Mouse (Mus musculus): ENCODE results near the gene Cux1. TPM values are rescaled to one million over a fixed set of nuclear protein-coding genes. Genes with fewer than 3 reads are reported as not detected.

Cux1 gene
- polyA plus RNA-seq, 1 experiment, result 42.1 TPM

DNA sequence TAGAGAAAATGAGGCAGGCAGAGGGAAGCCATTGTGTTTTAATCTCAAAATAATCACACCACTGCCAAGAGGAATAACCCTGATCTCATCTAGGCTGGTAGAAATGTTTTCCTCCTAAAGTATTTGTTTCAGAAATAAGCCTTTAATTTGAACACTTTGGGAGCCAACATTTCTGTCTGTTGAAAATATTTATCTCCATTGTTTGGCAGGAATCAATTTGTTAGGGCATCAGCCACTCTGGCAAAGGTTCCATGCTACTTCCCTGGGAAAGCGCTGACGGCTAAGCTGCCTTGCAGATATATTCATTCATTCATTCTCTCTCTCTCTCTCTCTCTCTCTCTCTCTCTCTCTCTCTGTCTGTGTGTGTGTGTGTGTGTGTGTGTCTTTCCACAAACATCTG is 70.0 kb downstream of the Cux1 start:
- Histone ChIP-seq H3K36me3 (ENCODE audit: control insufficient read depth, insufficient read depth, low read length) (no peaks in the 10 kb centered on the region), H3K4me1 (ENCODE audit: control insufficient read depth, insufficient read depth, insufficient read length, low read length) (peaks cover 3% of the 10 kb centered on the region), H3K27me3 (ENCODE audit: control insufficient read depth, insufficient read depth, low read length) (no peaks in the 10 kb centered on the region), H3K4me3 (ENCODE audit: low read depth, low read length) (no peak overlapping the region), H3K27ac (ENCODE audit: insufficient read depth, low read depth, low read length) (no peak overlapping the region)
- TF ChIP-seq POLR2A (IDR thresholded peaks at IDR 0.05; ENCODE audit: low read depth, low read length), result no peak
- no peak for TF ChIP-seq CTCF (IDR thresholded peaks at IDR 0.05; ENCODE audit: extremely low read depth, insufficient read length, insufficient replicate concordance, low read depth, low read length)
- 85% methylated on average over 2 of the region's 2 CpGs for WGBS

DNA sequence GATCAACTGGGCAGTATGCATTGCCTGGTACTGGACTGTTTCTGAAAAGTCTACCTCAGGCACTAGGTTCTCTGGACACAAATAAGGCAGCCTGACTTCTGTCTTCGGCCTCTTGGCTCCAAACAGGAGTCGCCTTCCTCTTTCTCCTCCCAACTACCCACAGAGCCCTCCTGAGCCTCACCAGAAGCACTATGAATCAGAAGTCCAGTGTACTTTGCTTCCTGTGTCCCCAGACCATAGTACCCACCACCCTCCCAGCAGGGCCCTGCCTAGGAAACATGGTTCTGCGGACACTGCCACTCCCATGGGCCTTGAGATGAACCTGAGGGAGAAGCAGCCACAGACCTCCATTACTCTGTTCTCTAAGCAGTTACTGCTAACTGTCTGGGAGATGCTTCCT is 71.7 kb downstream of the Cux1 start:
- H3K27me3 ChIP-seq (ENCODE audit: control insufficient read depth, insufficient read depth, low read length), result no peaks in the 10 kb centered on the region
- TF ChIP-seq POLR2A (IDR thresholded peaks at IDR 0.05; ENCODE audit: low read depth, low read length), result no peak
- no peak for TF ChIP-seq CTCF (IDR thresholded peaks at IDR 0.05; ENCODE audit: extremely low read depth, insufficient read length, insufficient replicate concordance, low read depth, low read length)
- H3K36me3 ChIP-seq (ENCODE audit: control insufficient read depth, insufficient read depth, low read length), result no peaks in the 10 kb centered on the region
- H3K27ac ChIP-seq (ENCODE audit: insufficient read depth, low read depth, low read length), result no peak overlapping the region
- peaks cover 1% of the 10 kb centered on the region for H3K4me1 ChIP-seq (ENCODE audit: control insufficient read depth, insufficient read depth, insufficient read length, low read length)
- H3K4me3 ChIP-seq (ENCODE audit: low read depth, low read length), result no peak overlapping the region
- WGBS, result 83% methylated on average over 3 of the region's 3 CpGs

DNA sequence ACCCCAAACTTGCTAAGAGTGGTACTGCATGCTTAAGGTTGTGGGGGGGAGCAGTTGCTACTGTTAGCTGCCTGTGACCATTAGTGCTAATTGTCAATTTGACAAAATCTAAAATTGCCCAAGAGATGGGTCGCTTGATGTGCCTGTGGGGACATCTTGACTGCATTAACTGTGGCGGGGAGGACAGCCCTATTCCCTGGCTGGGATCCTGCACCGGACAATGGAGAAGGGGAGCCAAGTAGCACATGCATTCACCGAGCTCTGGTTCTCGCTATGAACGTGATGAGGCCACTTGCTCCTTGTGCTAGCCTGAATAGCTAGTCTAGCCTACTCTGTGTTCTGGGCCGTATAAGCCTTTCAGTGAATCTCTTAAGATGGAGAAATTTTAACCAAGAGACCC is 72.4 kb downstream of the Cux1 start:
- no peak for TF ChIP-seq POLR2A (IDR thresholded peaks at IDR 0.05; ENCODE audit: low read depth, low read length)
- no peaks in the 10 kb centered on the region for H3K27me3 ChIP-seq (ENCODE audit: control insufficient read depth, insufficient read depth, low read length)
- 90% methylated on average over 7 of the region's 7 CpGs for WGBS
- no peak overlapping the region for H3K27ac ChIP-seq (ENCODE audit: insufficient read depth, low read depth, low read length)
- no peaks in the 10 kb centered on the region for H3K36me3 ChIP-seq (ENCODE audit: control insufficient read depth, insufficient read depth, low read length)
- no peaks in the 10 kb centered on the region for H3K4me1 ChIP-seq (ENCODE audit: control insufficient read depth, insufficient read depth, insufficient read length, low read length)
- H3K4me3 ChIP-seq (ENCODE audit: low read depth, low read length), result no peak overlapping the region

DNA sequence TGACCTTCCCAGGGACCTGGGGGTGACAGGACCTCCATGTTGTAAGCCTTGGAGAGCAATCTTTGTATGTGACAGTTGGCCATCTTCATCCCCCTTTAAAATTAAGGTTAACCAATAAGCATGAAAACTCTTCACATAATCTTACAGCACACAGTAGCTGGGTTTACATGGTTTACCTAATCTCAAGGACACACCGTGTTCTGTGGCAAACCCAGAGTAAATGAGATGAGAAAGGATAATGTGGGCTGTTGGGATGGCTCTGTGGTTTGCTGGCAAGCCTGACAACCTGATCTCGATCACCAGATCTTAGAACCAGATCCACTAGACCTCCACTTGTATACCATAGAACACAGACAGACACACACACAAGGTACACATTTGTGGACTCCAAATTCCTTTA is 73.0 kb downstream of the Cux1 start:
- no peak overlapping the region for H3K4me3 ChIP-seq (ENCODE audit: low read depth, low read length)
- H3K36me3 ChIP-seq (ENCODE audit: control insufficient read depth, insufficient read depth, low read length), result no peaks in the 10 kb centered on the region
- H3K4me1 ChIP-seq (ENCODE audit: control insufficient read depth, insufficient read depth, insufficient read length, low read length), result no peaks in the 10 kb centered on the region
- TF ChIP-seq POLR2A (IDR thresholded peaks at IDR 0.05; ENCODE audit: low read depth, low read length), result no peak
- TF ChIP-seq CTCF (IDR thresholded peaks at IDR 0.05; ENCODE audit: extremely low read depth, insufficient read length, insufficient replicate concordance, low read depth, low read length), result no peak
- H3K27ac ChIP-seq (ENCODE audit: insufficient read depth, low read depth, low read length), result no peak overlapping the region
- no peaks in the 10 kb centered on the region for H3K27me3 ChIP-seq (ENCODE audit: control insufficient read depth, insufficient read depth, low read length)
- WGBS, result 79% methylated on average over 2 of the region's 2 CpGs

DNA sequence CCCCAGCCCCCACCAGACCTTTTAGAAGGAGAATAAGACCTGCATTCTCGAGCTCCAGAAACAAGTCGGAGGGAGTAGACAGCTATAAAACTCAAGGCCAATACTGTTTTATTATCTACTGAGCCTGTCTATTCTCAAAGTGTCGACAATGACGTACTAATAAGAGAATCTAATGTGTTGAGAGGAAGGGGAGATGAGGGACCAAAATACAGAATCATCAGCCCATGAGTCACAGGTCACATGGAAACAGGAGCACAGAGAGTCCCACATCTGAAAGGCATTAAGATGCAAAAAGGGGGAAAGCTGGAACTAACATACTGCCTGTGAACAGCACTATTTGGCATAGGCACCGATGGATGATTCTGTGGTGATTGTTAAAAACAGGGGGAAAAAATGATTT is 77.8 kb downstream of the Cux1 start:
- H3K4me3 ChIP-seq (ENCODE audit: low read depth, low read length), result no peak overlapping the region
- 73% methylated on average over 5 of the region's 5 CpGs for WGBS
- no peaks in the 10 kb centered on the region for H3K27me3 ChIP-seq (ENCODE audit: control insufficient read depth, insufficient read depth, low read length)
- TF ChIP-seq POLR2A (IDR thresholded peaks at IDR 0.05; ENCODE audit: low read depth, low read length) (no peak), CTCF (IDR thresholded peaks at IDR 0.05; ENCODE audit: extremely low read depth, insufficient read length, insufficient replicate concordance, low read depth, low read length) (no peak)
- no peak overlapping the region for H3K27ac ChIP-seq (ENCODE audit: insufficient read depth, low read depth, low read length)
- H3K36me3 ChIP-seq (ENCODE audit: control insufficient read depth, insufficient read depth, low read length), result peaks cover 6% of the 10 kb centered on the region
- H3K4me1 ChIP-seq (ENCODE audit: control insufficient read depth, insufficient read depth, insufficient read length, low read length), result peaks cover 3% of the 10 kb centered on the region; the same call in 1 of the 2 replicates

DNA sequence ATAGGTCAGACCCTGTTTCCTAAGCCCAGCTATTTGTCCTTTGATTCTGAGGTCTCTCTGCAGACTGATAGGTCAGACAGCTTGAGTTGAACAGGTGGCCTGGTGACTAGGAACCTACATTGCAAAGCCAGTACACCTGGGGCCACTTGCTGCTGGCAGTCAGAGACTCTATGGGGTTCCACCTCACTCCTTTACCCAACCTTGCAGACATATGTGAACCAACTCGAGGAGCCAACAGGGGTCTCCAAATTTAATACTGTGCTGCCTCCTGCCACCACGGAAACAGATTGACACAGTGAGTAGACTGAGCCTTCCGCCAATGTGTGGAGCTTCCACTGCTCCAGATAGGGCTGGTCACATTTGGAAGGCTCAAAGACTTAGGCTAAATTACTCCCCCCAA is 78.6 kb downstream of the Cux1 start:
- TF ChIP-seq POLR2A (IDR thresholded peaks at IDR 0.05; ENCODE audit: low read depth, low read length), result no peak
- no peak for TF ChIP-seq CTCF (IDR thresholded peaks at IDR 0.05; ENCODE audit: extremely low read depth, insufficient read length, insufficient replicate concordance, low read depth, low read length)
- Histone ChIP-seq H3K36me3 (ENCODE audit: control insufficient read depth, insufficient read depth, low read length) (peaks cover 10% of the 10 kb centered on the region), H3K4me1 (ENCODE audit: control insufficient read depth, insufficient read depth, insufficient read length, low read length) (peaks cover 3% of the 10 kb centered on the region; the same call in 1 of the 2 replicates), H3K4me3 (ENCODE audit: low read depth, low read length) (no peak overlapping the region), H3K27ac (ENCODE audit: insufficient read depth, low read depth, low read length) (no peak overlapping the region), H3K27me3 (ENCODE audit: control insufficient read depth, insufficient read depth, low read length) (no peaks in the 10 kb centered on the region)
- WGBS, result 70% methylated on average over 3 of the region's 3 CpGs

DNA sequence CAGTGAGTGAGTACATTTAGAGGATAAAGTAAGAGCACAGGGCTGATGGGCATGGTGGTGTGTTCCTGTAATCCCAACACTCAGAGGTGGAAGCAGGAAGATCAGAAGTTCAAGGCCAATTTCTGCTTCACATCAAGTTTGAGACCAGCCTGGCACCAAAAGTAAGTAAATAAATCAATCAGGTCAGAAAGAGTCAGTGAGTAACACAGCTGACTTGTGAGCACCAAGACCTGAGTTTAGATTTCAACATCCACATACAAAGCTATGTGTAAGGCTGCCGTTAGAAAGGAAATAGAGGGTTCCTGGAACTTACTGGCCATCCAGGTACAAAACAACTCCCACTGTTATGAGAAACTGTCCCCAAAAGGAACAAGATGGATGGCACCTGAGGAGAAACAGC is 79.1 kb downstream of the Cux1 start:
- H3K27ac ChIP-seq (ENCODE audit: insufficient read depth, low read depth, low read length), result no peak overlapping the region
- 51% methylated on average over 1 of the region's 1 CpGs for WGBS
- H3K4me3 ChIP-seq (ENCODE audit: low read depth, low read length), result no peak overlapping the region
- TF ChIP-seq CTCF (IDR thresholded peaks at IDR 0.05; ENCODE audit: extremely low read depth, insufficient read length, insufficient replicate concordance, low read depth, low read length), result no peak
- peaks cover 10% of the 10 kb centered on the region for H3K36me3 ChIP-seq (ENCODE audit: control insufficient read depth, insufficient read depth, low read length)
- peaks cover 3% of the 10 kb centered on the region; the same call in 1 of the 2 replicates for H3K4me1 ChIP-seq (ENCODE audit: control insufficient read depth, insufficient read depth, insufficient read length, low read length)
- no peaks in the 10 kb centered on the region for H3K27me3 ChIP-seq (ENCODE audit: control insufficient read depth, insufficient read depth, low read length)
